Mouse (Mus musculus): ENCODE data around the gene Acox2. TPM values are rescaled to one million over a fixed set of nuclear protein-coding genes. Genes with fewer than 3 reads are reported as not detected.

Acox2 gene
- polyA plus RNA-seq, 1 experiment from 2014 or later: not detected

- no peak overlapping the region for H3K4me3 ChIP-seq (ENCODE audit: low read depth, low read length)
- DNase-seq (ENCODE audit: low spot score): no peak
- WGBS: 84% methylated on average over 3 of the region's 3 CpGs
- no peak overlapping the region for H3K27ac ChIP-seq (ENCODE audit: low read depth, low read length)
- no peaks in the 10 kb centered on the region for H3K4me1 ChIP-seq (replicated peaks; ENCODE audit: control insufficient read depth, insufficient read depth, low read length)
- H3K9me3 ChIP-seq (ENCODE audit: control insufficient read depth, low read length): no peaks in the 10 kb centered on the region
- no peaks in the 10 kb centered on the region for H3K27me3 ChIP-seq (ENCODE audit: control insufficient read depth, insufficient read depth, low read length)
- no peak overlapping the region for H3K9ac ChIP-seq (ENCODE audit: low read length)
- no peak for ATAC-seq (replicated peaks; ENCODE audit: low FRiP score)
- no peak overlapping the region for H3K4me2 ChIP-seq (ENCODE audit: low read depth, low read length, severe bottlenecking)
- H3K36me3 ChIP-seq (ENCODE audit: control insufficient read depth, insufficient read depth, low read length): no peaks in the 10 kb centered on the region
These were observed 57.4 kb downstream of the Acox2 start for GRCm38 (mm10) chr14:8201715-8202114.

- no peak overlapping the region for H3K27ac ChIP-seq (ENCODE audit: low read depth, low read length)
- ATAC-seq (replicated peaks; ENCODE audit: low FRiP score) (no peak), DNase-seq (ENCODE audit: low spot score) (no peak)
- H3K4me1 ChIP-seq (replicated peaks; ENCODE audit: control insufficient read depth, insufficient read depth, low read length): no peaks in the 10 kb centered on the region
- no peaks in the 10 kb centered on the region for H3K9me3 ChIP-seq (ENCODE audit: control insufficient read depth, low read length)
- 82% methylated on average over 5 of the region's 5 CpGs for WGBS
- no peak overlapping the region for H3K9ac ChIP-seq (ENCODE audit: low read length)
- H3K4me2 ChIP-seq (ENCODE audit: low read depth, low read length, severe bottlenecking): no peak overlapping the region
- no peak overlapping the region for H3K4me3 ChIP-seq (ENCODE audit: low read depth, low read length)
- H3K36me3 ChIP-seq (ENCODE audit: control insufficient read depth, insufficient read depth, low read length): no peaks in the 10 kb centered on the region
- H3K27me3 ChIP-seq (ENCODE audit: control insufficient read depth, insufficient read depth, low read length): no peaks in the 10 kb centered on the region
These were observed 58.4 kb downstream of the Acox2 start for GRCm38 (mm10) chr14:8200769-8201168.

- no peak for DNase-seq (ENCODE audit: low spot score)
- Histone ChIP-seq H3K27ac (ENCODE audit: low read depth, low read length) (no peak overlapping the region), H3K9me3 (ENCODE audit: control insufficient read depth, low read length) (no peaks in the 10 kb centered on the region), H3K4me1 (replicated peaks; ENCODE audit: control insufficient read depth, insufficient read depth, low read length) (no peaks in the 10 kb centered on the region), H3K4me3 (ENCODE audit: low read depth, low read length) (no peak overlapping the region), H3K27me3 (ENCODE audit: control insufficient read depth, insufficient read depth, low read length) (no peaks in the 10 kb centered on the region), H3K9ac (ENCODE audit: low read length) (no peak overlapping the region), H3K36me3 (ENCODE audit: control insufficient read depth, insufficient read depth, low read length) (no peaks in the 10 kb centered on the region), H3K4me2 (ENCODE audit: low read depth, low read length, severe bottlenecking) (no peak overlapping the region)
- WGBS: 90% methylated on average over 6 of the region's 6 CpGs
- no peak for ATAC-seq (replicated peaks; ENCODE audit: low FRiP score)
These were observed 66.4 kb downstream of the Acox2 start for GRCm38 (mm10) chr14:8192727-8193126.

GRCm38 (mm10) chr14:8191331-8191965, 67.7 kb downstream of the Acox2 start:
- no peak overlapping the region for H3K27ac ChIP-seq (ENCODE audit: low read depth, low read length)
- DNase-seq (ENCODE audit: low spot score) (no peak), ATAC-seq (replicated peaks; ENCODE audit: low FRiP score) (no peak)
- no peak overlapping the region for H3K4me3 ChIP-seq (ENCODE audit: low read depth, low read length)
- H3K9me3 ChIP-seq (ENCODE audit: control insufficient read depth, low read length): no peaks in the 10 kb centered on the region
- H3K4me1 ChIP-seq (replicated peaks; ENCODE audit: control insufficient read depth, insufficient read depth, low read length): no peaks in the 10 kb centered on the region
- no peaks in the 10 kb centered on the region for H3K36me3 ChIP-seq (ENCODE audit: control insufficient read depth, insufficient read depth, low read length)
- H3K9ac ChIP-seq (ENCODE audit: low read length): no peak overlapping the region
- WGBS: 81% methylated on average over 12 of the region's 12 CpGs
- H3K4me2 ChIP-seq (ENCODE audit: low read depth, low read length, severe bottlenecking): no peak overlapping the region
- no peaks in the 10 kb centered on the region for H3K27me3 ChIP-seq (ENCODE audit: control insufficient read depth, insufficient read depth, low read length)

- Histone ChIP-seq H3K4me1 (replicated peaks; ENCODE audit: control insufficient read depth, insufficient read depth, low read length) (no peaks in the 10 kb centered on the region), H3K4me2 (ENCODE audit: low read depth, low read length, severe bottlenecking) (no peak overlapping the region), H3K4me3 (ENCODE audit: low read depth, low read length) (no peak overlapping the region), H3K27me3 (ENCODE audit: control insufficient read depth, insufficient read depth, low read length) (no peaks in the 10 kb centered on the region), H3K9ac (ENCODE audit: low read length) (no peak overlapping the region), H3K9me3 (ENCODE audit: control insufficient read depth, low read length) (no peaks in the 10 kb centered on the region), H3K27ac (ENCODE audit: low read depth, low read length) (no peak overlapping the region), H3K36me3 (ENCODE audit: control insufficient read depth, insufficient read depth, low read length) (no peaks in the 10 kb centered on the region)
- no peak for ATAC-seq (replicated peaks; ENCODE audit: low FRiP score)
- DNase-seq (ENCODE audit: low spot score): no peak
- 87% methylated on average over 3 of the region's 3 CpGs for whole genome bisulfite sequencing
These were observed 68.6 kb downstream of the Acox2 start for GRCm38 (mm10) chr14:8190556-8190955.

- Histone ChIP-seq H3K4me3 (ENCODE audit: low read depth, low read length) (no peak overlapping the region), H3K27ac (ENCODE audit: low read depth, low read length) (no peak overlapping the region), H3K4me2 (ENCODE audit: low read depth, low read length, severe bottlenecking) (no peak overlapping the region), H3K36me3 (ENCODE audit: control insufficient read depth, insufficient read depth, low read length) (no peaks in the 10 kb centered on the region), H3K9me3 (ENCODE audit: control insufficient read depth, low read length) (no peaks in the 10 kb centered on the region), H3K9ac (ENCODE audit: low read length) (no peak overlapping the region), H3K27me3 (ENCODE audit: control insufficient read depth, insufficient read depth, low read length) (no peaks in the 10 kb centered on the region), H3K4me1 (replicated peaks; ENCODE audit: control insufficient read depth, insufficient read depth, low read length) (no peaks in the 10 kb centered on the region)
- WGBS: 90% methylated on average over 6 of the region's 6 CpGs
- no peak for ATAC-seq (replicated peaks; ENCODE audit: low FRiP score)
- no peak for DNase-seq (ENCODE audit: low spot score)
These were observed 72.7 kb downstream of the Acox2 start for GRCm38 (mm10) chr14:8186278-8187045.

GRCm38 (mm10) chr14:8183330-8183729, 75.8 kb downstream of the Acox2 start:
- DNase-seq (ENCODE audit: low spot score) (no peak), ATAC-seq (replicated peaks; ENCODE audit: low FRiP score) (no peak)
- H3K36me3 ChIP-seq (ENCODE audit: control insufficient read depth, insufficient read depth, low read length): no peaks in the 10 kb centered on the region
- 56% methylated on average over 3 of the region's 3 CpGs for WGBS
- no peak overlapping the region for H3K27ac ChIP-seq (ENCODE audit: low read depth, low read length)
- H3K9ac ChIP-seq (ENCODE audit: low read length): no peak overlapping the region
- no peak overlapping the region for H3K4me2 ChIP-seq (ENCODE audit: low read depth, low read length, severe bottlenecking)
- no peak overlapping the region for H3K4me3 ChIP-seq (ENCODE audit: low read depth, low read length)
- no peaks in the 10 kb centered on the region for H3K9me3 ChIP-seq (ENCODE audit: control insufficient read depth, low read length)
- no peaks in the 10 kb centered on the region for H3K27me3 ChIP-seq (ENCODE audit: control insufficient read depth, insufficient read depth, low read length)
- H3K4me1 ChIP-seq (replicated peaks; ENCODE audit: control insufficient read depth, insufficient read depth, low read length): no peaks in the 10 kb centered on the region

GRCm38 (mm10) chr14:8180371-8181035, 78.7 kb downstream of the Acox2 start:
- 79% methylated on average over 4 of the region's 4 CpGs for WGBS
- DNase-seq (ENCODE audit: low spot score) (no peak), ATAC-seq (replicated peaks; ENCODE audit: low FRiP score) (no peak)
- Histone ChIP-seq H3K27ac (ENCODE audit: low read depth, low read length) (no peak overlapping the region), H3K36me3 (ENCODE audit: control insufficient read depth, insufficient read depth, low read length) (no peaks in the 10 kb centered on the region), H3K4me2 (ENCODE audit: low read depth, low read length, severe bottlenecking) (no peak overlapping the region), H3K4me1 (replicated peaks; ENCODE audit: control insufficient read depth, insufficient read depth, low read length) (no peaks in the 10 kb centered on the region), H3K4me3 (ENCODE audit: low read depth, low read length) (no peak overlapping the region), H3K27me3 (ENCODE audit: control insufficient read depth, insufficient read depth, low read length) (no peaks in the 10 kb centered on the region), H3K9me3 (ENCODE audit: control insufficient read depth, low read length) (no peaks in the 10 kb centered on the region), H3K9ac (ENCODE audit: low read length) (no peak overlapping the region)
